Mouse (Mus musculus) mesoderm, embryonic 11.5 days (tissue): ENCODE results near the gene Fam219a.

Source experiments
- DNase-seq: peaks from one replicate; pipeline ENCODE4 v3.0.0-alpha.2; 2012; ENCODE audit warnings: low read depth, low spot score

The Fam219a gene

DNA sequence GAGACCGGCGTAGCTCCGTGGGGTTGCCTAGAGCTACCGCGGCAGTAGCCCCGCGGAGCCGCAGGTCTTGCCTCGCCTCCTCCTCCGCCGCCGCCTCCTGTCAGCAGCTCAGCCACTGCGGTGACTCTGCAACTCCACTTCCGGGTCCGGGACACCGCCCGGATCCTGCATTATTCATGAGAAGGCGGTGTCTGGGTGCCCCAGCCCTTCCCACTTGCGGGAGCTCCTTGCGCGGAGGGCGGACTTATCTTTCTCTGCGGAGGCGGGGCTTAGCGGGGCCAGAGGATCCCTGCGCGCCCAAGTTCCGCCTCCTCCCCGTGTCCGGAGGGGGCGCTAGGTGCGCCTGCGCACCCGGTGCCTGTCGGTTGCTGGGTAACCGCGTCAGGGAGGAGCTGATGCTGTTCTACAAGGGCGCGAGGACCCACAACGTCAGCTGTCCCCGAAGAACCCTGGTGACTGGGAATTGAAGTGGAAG is at the start of gene Fam219a, which contains the start of gene Dnaic1:
TSS of gene Fam219a (minus strand) at position 128 of the 475 bp plus-strand sequence.
TSS of gene Dnaic1 (plus strand) at position 365 of the 475 bp plus-strand sequence.
- DNase-seq: peak; percentile 99

DNA sequence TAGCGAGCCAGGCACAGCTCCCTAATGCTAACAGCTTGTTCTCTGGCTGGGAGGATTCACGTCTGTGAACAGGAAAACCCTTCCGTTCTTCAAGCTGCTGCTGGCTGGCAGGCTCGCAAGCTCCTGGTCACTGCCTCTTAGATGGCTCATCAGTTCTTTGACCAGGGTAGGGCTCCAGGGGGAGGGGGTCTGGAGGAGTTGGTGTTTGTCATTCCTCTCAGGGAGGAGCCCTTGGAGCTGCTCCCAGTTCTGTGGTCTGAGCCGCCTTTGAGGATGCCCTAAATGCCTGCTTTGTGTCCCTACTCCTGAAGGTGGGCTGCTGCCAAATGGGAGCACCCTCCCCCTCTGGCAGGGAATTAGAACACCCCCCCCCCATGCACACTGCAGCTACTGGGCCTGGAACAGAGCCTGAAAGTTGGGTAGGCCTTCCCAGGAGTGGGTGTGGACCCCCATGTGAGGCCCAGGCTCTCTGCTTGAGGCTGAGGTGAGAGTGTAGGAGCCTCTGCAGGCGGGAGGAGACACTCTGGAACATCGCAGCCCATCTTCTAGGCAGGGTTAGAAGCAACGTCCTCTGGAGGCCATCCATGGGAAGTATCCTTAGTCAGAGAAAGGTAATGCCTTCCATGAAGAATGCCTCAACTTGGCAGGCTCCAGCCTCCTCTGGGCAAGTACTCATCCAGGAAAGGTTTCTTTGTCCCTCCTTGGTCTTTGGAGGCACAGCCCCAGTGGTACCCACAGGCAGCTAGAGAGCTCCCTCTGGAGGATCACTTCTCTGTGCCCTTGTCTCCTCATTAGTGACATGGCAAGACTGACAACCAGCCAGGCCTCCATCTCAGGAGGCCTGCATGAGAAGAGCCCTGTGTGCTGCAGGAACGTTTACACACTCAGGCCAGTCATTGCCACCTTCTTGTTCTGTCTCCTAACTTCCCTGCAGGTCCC is 46.6 kb upstream of the Fam219a start:
- DNase-seq: no peak

DNA sequence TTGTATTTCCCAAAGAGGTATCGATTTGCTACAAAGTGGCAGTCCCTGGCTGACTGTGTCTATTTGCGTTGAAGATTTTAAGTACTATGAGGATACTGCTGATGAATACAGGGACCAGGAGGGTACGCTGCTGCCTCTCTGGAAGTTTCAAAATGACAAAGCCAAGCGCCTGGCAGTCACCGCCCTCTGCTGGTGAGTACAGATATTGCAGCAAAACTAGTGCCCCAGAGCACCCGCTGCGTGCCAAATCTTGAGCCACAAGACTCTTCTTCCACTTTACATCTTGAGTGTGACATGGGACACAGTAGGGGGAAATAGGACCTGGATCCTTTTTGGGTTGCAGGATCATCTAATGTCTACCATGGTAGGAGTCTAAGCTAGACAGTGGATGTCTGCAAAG is 44.8 kb upstream of the Fam219a start:
- DNase-seq: peak; percentile 80

DNA sequence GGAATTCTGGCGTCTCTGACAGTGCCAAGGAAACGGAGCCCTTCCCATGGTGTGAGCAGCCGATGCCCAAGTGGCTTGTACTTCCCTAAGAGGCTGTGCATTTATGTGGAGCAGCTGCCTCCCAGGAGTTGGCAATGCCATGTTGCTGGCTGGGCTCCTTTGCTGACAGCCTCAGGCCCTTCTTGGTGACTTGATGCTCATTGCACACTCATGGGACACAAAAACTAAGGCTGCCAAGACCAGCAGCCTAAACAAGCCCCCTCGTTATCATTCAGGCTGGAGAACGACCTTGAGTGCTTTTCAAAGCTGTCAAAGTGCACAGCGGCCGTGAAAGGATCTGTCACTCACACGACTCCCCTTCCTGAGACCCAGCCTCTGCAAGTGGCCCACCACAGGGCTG is 42.8 kb upstream of the Fam219a start:
- no peak for DNase-seq

DNA sequence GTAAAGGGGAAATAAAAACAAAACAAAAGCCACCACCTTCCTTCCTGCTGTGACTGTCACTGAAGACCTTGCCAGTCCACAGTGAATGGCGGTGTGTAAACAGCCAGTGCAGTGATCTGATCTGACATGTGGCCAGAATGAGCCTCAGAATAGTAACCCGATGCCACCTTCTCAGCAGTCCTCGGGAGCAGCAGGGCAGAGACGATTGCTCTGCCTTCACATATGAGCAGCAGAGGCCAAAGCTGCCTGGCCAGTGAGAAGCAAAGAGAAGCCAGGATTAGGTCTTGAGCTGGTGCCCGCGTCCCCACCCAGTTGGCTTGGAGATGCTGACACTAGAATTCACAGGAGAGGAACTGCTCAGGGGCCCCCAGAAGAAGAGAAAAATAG is 41.2 kb upstream of the Fam219a start:
- DNase-seq: no peak

DNA sequence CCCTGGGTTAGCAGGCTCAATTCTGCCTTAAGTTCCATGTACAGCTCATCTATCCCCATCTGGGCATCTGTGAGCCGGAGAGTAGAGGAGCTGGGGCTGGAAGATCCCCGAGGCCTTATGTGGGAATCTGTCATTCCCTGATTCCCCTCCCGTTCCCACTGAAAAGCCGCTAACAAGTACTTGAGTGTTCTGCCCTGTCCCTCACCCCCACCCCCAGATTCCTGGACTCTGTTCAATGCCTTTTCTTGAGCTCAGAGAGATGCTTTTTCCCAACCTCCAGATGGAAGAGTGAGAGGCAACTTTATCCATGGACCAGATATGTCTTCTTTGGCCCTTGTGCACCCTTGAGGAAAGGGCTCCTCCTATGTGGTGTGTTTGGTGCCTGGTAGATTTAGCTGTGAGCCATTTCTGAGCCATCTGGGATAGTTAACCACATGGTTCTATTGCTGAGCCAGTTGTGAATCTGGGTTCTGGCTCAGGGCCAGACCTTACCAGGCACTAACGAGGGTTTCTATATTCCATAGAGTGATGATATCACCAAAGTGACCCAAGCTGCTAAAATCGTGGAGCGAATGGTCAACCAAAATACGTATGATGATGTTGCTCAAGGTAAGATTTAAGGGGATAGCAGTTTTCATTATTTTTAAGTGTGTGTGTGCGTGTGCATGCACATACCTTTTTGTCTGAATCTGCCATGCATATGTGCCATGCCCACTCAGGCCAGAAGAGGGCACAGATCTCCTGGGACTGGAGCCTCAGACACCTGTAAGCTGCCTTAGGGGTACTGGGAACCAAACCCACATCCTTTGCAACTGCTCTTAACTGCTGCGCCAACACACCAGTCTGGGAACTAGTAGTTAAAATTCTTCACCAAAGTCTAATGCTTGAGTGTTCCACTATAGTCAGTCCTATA is 40.6 kb upstream of the Fam219a start:
- no peak for DNase-seq

DNA sequence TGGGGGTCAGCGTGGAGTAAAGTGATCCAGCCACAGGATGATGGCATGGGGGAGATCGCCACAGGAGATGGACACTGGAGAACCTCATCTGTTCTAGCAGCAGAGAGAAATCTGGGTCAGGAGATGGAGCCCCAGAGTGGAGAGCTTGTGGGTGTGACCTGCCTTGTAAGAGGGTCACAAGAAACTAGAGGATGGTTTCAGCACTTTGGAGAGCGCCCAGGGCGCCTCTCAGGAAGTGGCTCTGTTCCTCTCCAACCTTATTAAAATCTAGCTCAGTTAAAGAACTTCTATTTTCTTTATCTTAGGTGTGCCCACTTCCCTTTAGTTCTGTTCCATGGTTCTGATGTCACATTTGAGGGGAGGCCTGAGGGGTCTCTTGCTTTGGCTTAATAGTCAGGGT is 37.4 kb upstream of the Fam219a start:
- peak; percentile 85 for DNase-seq

DNA sequence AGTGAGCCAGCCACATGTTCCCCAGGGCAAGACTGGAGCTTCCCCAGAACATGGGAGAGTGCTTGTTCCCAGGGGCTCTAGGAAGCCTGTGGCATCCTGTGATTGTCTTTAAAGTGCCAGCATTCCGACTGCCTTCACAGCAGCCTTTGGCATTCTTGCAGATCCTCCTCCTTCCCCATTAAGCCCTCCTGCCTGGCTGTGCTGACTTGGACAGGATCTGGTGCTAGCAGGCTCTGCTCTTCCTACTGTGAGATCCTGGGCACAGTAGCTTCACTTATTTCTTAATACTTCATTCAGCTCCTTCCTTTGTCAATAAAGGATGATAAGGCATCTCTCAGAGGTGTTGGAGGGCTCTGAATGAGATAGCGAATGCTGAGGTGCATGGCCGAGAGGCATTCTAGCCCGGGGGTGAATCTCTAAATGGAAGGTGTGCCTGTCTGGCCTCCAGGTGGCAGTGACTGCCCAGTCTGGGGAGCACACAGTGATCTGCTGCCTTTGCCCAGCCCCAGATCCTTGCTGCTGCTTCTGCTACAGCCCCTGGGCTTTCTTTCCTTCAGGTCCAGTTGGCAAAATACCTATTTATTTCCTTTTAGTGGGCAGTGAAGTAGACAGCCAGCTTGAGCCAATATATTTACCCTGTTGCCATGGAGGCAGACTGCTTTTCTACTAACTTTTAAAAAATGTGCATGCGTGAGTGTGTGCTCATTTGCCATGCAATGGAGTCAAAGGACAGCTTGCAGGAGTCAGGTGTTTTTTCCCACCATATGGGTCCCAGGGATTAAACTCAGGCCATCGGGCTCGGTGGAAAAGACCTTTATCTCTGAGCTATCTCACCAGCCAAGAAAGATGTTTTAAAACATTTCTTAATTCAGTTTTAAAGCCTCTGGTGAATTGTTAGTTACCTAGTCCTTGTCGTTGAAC is 35.4 kb upstream of the Fam219a start:
- DNase-seq: peak; percentile 30

DNA sequence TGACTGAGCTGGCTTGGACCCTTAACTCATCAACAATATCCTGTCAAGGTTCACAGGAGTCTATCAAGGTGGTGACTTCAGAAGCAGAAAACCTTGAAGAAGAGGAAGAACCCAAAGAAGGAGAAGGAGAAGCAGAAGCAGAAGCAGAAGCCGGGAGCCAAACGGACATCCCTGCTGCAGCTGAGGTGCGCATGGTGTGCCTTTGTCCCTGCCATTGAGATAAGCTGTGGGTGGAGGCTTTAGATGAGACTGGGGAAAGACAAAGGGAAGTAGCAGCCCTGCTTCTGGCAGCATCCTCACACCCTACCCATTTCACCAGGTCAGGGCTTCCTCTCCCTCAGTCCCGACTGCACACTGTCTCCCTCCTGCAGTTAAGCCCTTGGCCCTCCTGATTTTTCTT is 33.5 kb upstream of the Fam219a start:
- DNase-seq: no peak

DNA sequence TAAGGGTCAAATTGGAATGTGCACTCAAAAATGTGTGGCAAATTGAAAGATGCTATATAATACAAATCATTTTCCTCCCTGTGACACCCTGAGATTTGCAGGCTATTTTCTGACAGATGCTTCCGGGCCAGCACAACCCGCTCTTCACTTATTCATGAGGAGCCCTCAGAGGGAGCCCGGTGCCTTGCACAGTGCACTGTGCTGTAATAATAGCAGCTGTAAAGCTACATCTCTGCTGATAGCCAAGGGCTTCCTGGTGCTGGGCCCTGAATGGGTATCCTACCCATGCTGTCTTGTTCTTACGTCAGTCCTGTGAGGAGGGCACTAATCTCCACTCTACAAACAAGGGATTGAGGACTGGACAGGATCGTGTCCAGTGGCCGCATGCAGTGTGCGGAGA is 14.0 kb upstream of the Fam219a start:
- DNase-seq: no peak

DNA sequence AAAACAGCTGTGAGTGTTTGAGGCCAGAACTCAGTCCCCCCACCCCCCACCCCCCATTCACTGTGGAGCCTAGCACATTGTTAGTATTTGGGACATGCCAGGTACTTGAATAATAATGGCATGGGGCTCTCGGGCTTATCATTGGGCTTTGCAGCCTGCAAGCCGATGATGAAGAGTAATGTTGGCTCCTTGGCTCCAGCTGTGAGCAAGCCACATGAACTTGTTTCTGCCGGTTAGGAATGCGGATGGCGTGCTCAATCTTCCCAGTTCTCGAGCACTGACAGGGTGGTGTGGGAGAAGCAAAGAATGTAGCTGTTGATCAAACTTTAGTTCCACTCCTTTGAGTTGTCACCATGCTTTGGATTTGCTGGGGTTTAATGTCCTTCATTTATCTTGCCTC is 6.6 kb upstream of the Fam219a start:
- peak; percentile 83 for DNase-seq

DNA sequence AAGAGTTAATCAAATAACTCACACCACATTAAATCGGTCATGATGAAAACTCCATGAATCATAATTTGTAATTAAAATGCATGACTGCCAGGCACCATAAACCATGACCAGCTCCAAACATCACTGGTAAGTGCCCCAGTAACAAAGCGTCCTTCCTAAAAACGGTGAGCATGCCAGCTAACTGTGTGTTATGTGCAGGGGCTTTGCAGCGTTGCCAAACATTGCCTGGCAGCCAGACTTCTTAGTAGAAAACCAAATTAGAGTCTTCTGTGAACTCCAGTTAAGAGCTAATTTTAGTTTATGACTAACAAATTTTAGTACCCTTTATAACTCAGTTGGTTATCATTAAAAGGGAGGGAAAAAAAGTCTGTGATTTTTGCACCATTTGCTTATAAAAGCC is 4.2 kb upstream of the Fam219a start:
- no peak for DNase-seq

DNA sequence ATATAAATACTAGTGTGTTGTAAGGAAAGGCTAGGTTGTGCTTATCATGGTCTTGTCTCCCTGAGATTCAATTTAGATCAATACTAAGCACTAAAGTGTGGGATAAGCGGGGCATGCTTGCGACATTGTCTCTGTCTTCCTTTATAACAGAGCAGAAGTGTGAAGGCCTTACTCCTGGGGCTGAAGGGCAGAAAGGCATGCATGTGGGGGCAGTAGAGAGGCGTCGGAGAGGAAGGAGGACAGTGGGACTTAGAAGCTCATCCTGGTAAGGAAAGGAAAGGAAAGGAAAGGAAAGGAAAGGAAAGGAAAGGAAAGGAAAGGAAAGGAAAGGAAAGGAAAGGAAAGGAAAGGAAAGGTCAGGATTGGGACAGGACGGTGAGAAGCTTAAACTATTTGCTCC is 2.2 kb upstream of the Fam219a start:
- DNase-seq: no peak

DNA sequence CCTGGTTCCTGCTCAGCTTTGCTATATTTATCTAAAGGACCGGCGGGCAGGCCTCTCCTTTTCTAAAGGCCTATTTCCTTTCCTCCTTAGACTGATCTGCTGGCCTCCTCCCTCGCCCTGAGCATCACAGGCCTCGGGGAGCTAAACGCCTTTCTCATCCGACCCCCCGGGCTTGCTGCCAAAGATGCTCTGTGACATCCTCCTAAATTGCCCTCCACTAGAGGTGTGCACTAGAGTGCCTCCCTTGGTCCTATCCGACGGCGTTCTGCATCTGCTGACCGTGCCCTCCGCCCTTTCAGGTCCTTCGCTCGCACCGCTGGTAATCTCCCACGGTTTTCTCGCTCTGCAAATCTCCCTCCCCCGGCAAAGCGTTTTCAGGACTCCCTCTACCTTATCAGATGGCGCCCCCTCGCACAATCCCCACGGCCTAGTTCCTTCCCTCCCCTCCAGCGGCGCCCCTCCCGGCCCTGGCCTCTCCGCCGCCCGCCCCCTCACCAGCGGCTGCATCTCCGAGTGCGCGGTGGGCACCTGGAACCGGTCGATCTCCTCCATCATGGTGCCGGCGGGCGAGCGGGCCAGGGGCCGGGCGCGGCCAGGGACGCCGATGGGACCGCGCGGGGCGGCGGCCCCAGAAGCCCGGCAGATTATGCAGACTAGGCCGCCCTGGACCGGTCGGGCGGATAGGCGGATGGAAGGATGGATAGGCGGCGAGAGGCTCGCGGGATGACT is 492 bp downstream of the Fam219a start:
- no peak for DNase-seq

DNA sequence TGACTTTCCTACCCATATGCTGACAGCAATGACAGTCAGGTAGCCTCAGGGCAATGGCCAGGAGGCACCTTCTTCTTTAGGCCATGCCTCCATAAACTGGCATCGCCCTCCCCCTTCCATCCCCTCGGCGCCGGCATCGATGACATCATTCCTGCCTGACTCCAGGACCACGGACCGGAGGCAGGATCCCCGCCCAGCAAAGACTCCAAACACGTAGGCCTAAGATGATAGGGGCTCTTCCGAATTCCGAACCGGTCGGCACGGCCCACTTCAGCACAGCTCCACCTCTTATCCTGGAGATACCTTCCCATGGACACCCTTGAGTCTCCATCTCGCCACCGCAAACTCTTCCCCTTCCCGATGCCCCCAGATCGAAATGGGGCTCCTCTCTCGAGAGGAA is 1.1 kb downstream of the Fam219a start:
- no peak for DNase-seq

DNA sequence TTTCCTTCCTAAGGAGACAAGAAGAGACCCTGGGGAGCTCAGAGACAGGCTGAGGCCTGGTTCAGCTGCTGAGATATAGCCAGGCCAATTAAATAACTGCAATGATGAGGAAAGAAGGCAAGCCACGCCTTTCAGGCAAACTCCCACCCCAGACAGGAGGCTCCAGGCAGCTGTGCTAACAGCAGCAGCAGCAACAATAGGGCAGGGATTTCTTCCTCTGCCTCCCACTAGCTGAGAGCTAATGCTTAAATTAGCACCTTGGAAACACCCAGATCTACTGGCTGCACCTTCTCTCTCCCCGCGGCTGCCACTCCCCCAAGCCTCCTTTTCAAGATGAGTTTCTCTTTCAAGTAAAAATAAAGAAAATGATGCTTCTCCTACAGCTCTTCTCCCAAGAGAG is 3.2 kb downstream of the Fam219a start:
- DNase-seq: no peak

DNA sequence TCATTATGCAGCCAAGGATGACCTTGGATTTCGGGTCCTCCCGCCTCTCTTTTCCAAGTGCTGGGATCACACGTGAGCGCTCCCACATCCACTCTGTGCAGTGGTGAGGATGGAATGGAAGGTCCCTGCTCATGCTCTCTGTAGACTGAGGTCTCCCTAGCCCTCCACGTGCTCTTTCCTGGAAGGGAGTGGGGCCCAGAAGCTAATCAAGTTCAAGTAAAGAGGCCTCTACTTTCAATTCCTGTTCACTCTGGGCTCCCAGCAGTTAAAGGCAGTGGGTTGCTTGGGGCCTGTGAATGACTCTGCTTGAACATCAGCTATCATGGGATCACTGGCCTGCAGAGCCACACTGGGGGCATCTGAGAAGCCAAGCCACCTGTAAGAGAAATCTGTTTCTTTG is 6.0 kb downstream of the Fam219a start:
- no peak for DNase-seq

DNA sequence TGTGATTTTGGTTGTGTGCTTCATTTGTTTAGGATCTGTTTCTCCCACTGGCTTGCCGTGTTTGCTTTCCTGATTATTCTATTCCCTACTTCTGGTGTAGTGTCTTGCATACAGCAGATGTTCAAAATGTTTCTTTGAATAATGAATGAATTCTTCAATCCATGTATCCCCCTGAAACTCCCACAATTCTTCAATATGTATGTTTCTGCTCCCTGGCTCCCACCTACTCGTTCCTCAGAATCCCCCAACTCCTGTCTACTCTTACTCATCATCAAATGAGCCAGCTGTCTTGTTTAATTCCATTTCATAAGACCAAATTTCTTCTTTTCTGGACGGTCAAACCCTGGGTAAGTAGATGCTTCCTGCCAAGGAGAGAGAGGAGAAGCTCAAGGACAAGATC is 12.2 kb downstream of the Fam219a start:
- no peak for DNase-seq

DNA sequence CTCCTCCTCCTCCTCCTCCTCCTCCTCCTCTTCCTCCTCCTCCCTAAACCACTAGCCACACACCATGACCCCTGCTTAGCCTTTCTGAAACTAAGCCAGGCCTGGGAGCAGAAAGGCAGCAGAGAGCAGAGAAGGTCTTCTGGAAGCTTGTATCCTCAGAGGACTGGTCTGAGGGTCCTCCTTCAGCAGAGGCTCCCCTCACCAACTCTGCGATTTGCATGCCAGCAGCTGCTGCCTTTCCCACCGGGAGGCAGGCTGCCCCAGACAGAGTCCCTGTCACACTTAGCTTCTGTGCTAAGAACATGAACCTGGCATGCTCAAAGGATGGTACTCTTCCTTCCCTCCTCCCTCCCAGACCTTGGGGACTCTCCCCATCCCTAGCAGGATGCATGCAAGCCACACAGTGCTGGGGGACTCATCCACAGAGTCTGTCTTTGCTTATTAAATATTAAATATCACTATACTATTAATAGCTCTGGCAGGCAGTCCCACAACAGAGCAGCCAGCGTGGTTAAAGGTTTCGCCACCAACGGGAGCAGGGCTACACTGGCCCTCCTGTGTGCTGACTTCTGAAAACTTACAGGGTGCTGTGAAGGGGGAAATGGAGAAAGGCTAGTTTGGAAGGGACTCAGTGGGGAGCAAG is 12.9 kb downstream of the Fam219a start:
- no peak for DNase-seq
